Mouse (Mus musculus) kidney, embryonic 15.5 days (tissue): ENCODE measurements around the gene Cd72. TPM values are rescaled to one million over a fixed set of nuclear protein-coding genes. Genes with fewer than 3 reads are reported as not detected.

Experiments
- polyA plus RNA-seq: library from polyadenylated mRNA; unstranded; fragments of >200 nt; fragmentation: Nextera tagmentation; extraction: Ambion mirVana; gene quantifications from 2 replicates; pipeline ENCODE4 v1.2.1, GENCODE M21; 2015

Gene Cd72
- polyA plus RNA-seq, 1 experiment from 2014 or later, result 3.0 TPM

Other genes starting within 250 kb of the Cd72 start
- 0.27 and 0.50 TPM in 2 replicates for gene Atp8b5, start 187.5 kb downstream of the Cd72 start, polyA plus RNA-seq
- gene Rusc2, start 72.6 kb downstream of the Cd72 start, polyA plus RNA-seq, result 11.7 and 14.1 TPM in 2 replicates
- gene Fam166b, start 25.5 kb downstream of the Cd72 start, polyA plus RNA-seq, result 0.27 and 0.44 TPM in 2 replicates
- 5.9 and 7.4 TPM in 2 replicates for gene Tesk1, start 12.7 kb downstream of the Cd72 start, polyA plus RNA-seq
- not detected in 2 replicates for gene Sit1, start 29.1 kb upstream of the Cd72 start, polyA plus RNA-seq
- 69.5 and 72.2 TPM in 2 replicates for gene Ccdc107, start 38.3 kb upstream of the Cd72 start, polyA plus RNA-seq
- 40.8 and 45.3 TPM in 2 replicates for gene Arhgef39, start 45.1 kb upstream of the Cd72 start, polyA plus RNA-seq
- 1.7 and 2.1 TPM in 2 replicates for gene Car9, start 52.3 kb upstream of the Cd72 start, polyA plus RNA-seq
- gene Tpm2, start 69.1 kb upstream of the Cd72 start, polyA plus RNA-seq, result 248 and 303 TPM in 2 replicates
- gene Creb3, start 107.7 kb upstream of the Cd72 start, polyA plus RNA-seq, result 61.6 and 66.4 TPM in 2 replicates
- gene Tln1, start 108.1 kb upstream of the Cd72 start, polyA plus RNA-seq, result 71.8 and 81.0 TPM in 2 replicates
- gene Rgp1, start 124.1 kb upstream of the Cd72 start, polyA plus RNA-seq, result 29.3 and 30.7 TPM in 2 replicates
- gene Gba2, start 124.2 kb upstream of the Cd72 start, polyA plus RNA-seq, result 20.4 and 22.7 TPM in 2 replicates
- 1.3 and 2.6 TPM in 2 replicates for gene Msmp, start 129.9 kb upstream of the Cd72 start, polyA plus RNA-seq
- 8.0 and 10.2 TPM in 2 replicates for gene Npr2, start 177.3 kb upstream of the Cd72 start, polyA plus RNA-seq
- 1.4 and 1.7 TPM in 2 replicates for gene Spag8, start 199.0 kb upstream of the Cd72 start, polyA plus RNA-seq
- 115 and 129 TPM in 2 replicates for gene Hint2, start 201.8 kb upstream of the Cd72 start, polyA plus RNA-seq
- 2.7 and 3.6 TPM in 2 replicates for gene Tmem8b, start 214.3 kb upstream of the Cd72 start, polyA plus RNA-seq
- gene Fam221b, start 214.5 kb upstream of the Cd72 start, polyA plus RNA-seq, result 2.7 and 3.3 TPM in 2 replicates
- gene Olfr70, start 246.2 kb upstream of the Cd72 start, polyA plus RNA-seq, result not detected in 2 replicates